13 mouse cellular contexts compared by ENCODE assay signal in the genomic region with DNA sequence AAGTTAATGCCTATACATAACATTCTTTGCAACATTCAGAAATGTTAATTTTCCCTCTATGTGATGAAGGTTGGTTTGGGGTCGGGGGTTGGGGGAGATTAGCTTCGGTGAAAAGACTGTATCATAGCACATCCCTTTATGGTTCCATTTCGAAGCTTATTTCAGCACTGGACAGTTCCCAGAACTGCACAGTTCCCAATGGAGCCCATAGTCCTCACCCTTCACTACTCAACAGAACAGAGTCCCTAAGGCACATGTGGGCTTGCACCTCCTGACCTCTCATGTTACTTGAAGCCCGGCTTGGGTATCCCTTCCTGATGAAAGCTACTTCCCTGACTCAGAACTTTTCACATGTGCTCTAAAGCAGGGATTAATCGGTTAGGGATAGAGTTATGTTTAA.
A peak's percentile ranks its signal among the peaks of the same experiment; 100 is the strongest.
DNase-seq lines count a peak whose midpoint lies in the region; ATAC-seq and TF ChIP-seq lines count a peak whose summit lies in the region.
"Had no signal": no experiment of that assay in that cellular context is flagged by ENCODE, and none has a peak within 500 bp of the region (broad histone marks: within the 10 kb centered on the region; RNA-seq: fewer than 3 reads in every experiment).

No protein-coding gene starts in this region.

- no peak for TF ChIP-seq POLR2A in heart, adult 2 months (IDR thresholded peaks at IDR 0.05; ENCODE audit: insufficient read depth, low read depth, low read length)

- no peak for TF ChIP-seq EP300 in heart, adult 2 months (IDR thresholded peaks at IDR 0.05; ENCODE audit: insufficient read depth, low read depth, low read length)
- TF ChIP-seq EP300 in lung, postnatal 0 days (IDR thresholded peaks at IDR 0.05): no peak

- intact Hi-C loops in heart, postnatal 10 days (cut with DNase I): loop anchor here (2.0 to 5.0 kb wide), 2 partner anchors 339 to 521 kb away; no protein-coding TSS in a partner anchor
- intact Hi-C loops in heart, adult 2 months (cut with DNase I): no loop called here

- TF ChIP-seq CTCF in heart, adult 2 months (IDR thresholded peaks at IDR 0.05): no peak
- TF ChIP-seq CTCF in lung, postnatal 0 days (IDR thresholded peaks at IDR 0.05): no peak

- no peaks in the 10 kb centered on the region for H3K9me3 ChIP-seq in lung, postnatal 0 days (ENCODE audit: low read length)
- H3K9me3 ChIP-seq: forebrain, embryonic 12.5 days had no signal

- H3K36me3 ChIP-seq in heart, adult 2 months (ENCODE audit: control insufficient read depth, insufficient read depth, low read length): no peaks in the 10 kb centered on the region
- no peaks in the 10 kb centered on the region for H3K36me3 ChIP-seq in lung, postnatal 0 days (ENCODE audit: insufficient read depth, low read length)
- H3K36me3 ChIP-seq: forebrain, embryonic 12.5 days had no signal

- WGBS in heart, adult 2 months: 61% methylated on average over 5 of the region's 5 CpGs
- WGBS in lung, postnatal 0 days: 61% methylated on average over 5 of the region's 5 CpGs

- ATAC-seq in lung, postnatal 0 days: no peak
- no peak for ATAC-seq in megakaryocyte progenitor cell, adult 5-6 weeks (replicated peaks; ENCODE audit: poor library complexity)

- H3K4me1 ChIP-seq in heart, adult 2 months (ENCODE audit: control insufficient read depth, insufficient read depth, low read length): no peaks in the 10 kb centered on the region
- no peaks in the 10 kb centered on the region for H3K4me1 ChIP-seq in lung, postnatal 0 days (ENCODE audit: insufficient read depth, low read depth, low read length)
- H3K4me1 ChIP-seq: forebrain, embryonic 12.5 days had no signal

- H3K79me2 ChIP-seq in heart, adult 2 months (replicated peaks; ENCODE audit: control insufficient read depth, insufficient read depth, low read length): no peaks in the 10 kb centered on the region

- H3K9ac ChIP-seq in heart, adult 2 months (ENCODE audit: low read depth, low read length): no peak overlapping the region
- H3K9ac ChIP-seq in lung, postnatal 0 days (replicated peaks; ENCODE audit: low read depth): no peak overlapping the region
- H3K9ac ChIP-seq: forebrain, embryonic 12.5 days; liver, embryonic 14.5 days had no signal

- no peak overlapping the region for H3K27ac ChIP-seq in heart, adult 2 months
- no peak overlapping the region for H3K27ac ChIP-seq in lung, postnatal 0 days (ENCODE audit: low read length)
- H3K27ac ChIP-seq: forebrain, embryonic 12.5 days; liver, embryonic 14.5 days had no signal

- H3K4me3 ChIP-seq in heart, adult 2 months: no peak overlapping the region
- no peak overlapping the region for H3K4me3 ChIP-seq in lung, postnatal 0 days (ENCODE audit: low read depth, low read length)
- H3K4me3 ChIP-seq: forebrain, embryonic 12.5 days had no signal

- no peak overlapping the region for H3K4me2 ChIP-seq in lung, postnatal 0 days (replicated peaks; ENCODE audit: low read depth, low read length)
- H3K4me2 ChIP-seq: forebrain, embryonic 12.5 days had no signal

- DNase-seq in heart, postnatal 10 days: peak; percentile 11 to 38
- no peak for DNase-seq in heart, adult 2 months
- peak; percentile 21 for DNase-seq in lung, postnatal 0 days (ENCODE audit: low spot score)
- DNase-seq in lung, postnatal 36 days: no peak
- peak; percentile 48 for DNase-seq in R1 (ENCODE audit: low read depth, low spot score)
- DNase-seq in hindlimb bud, embryonic 11.5 days (ENCODE audit: extremely low spot score, low read depth, low spot score): peak; percentile 18
- no peak for DNase-seq in cerebellum, postnatal 14 days
- DNase-seq: B cell, adult 2 months; cerebellum, postnatal 36 days; gastrocnemius, postnatal 25 days had no signal

- H3K27me3 ChIP-seq in heart, adult 2 months (ENCODE audit: control insufficient read depth, insufficient read depth, low read length): no peaks in the 10 kb centered on the region
- H3K27me3 ChIP-seq in lung, postnatal 0 days (replicated peaks; ENCODE audit: insufficient read depth, low read length): no peaks in the 10 kb centered on the region
- H3K27me3 ChIP-seq: forebrain, embryonic 12.5 days had no signal

Comparison
In these comparisons a context has a peak if more than half of its experiments do, and no peak if none do; other contexts are left out.
1. DNase-seq: peak in heart, postnatal 10 days (2 of 2), lung, postnatal 0 days (single experiment), R1 (single experiment) and hindlimb bud, embryonic 11.5 days (single experiment); none in heart, adult 2 months (0 of 2), lung, postnatal 36 days (single experiment) and cerebellum, postnatal 14 days (0 of 2).